Mouse (Mus musculus): ENCODE data around the gene 1700034J05Rik.

DNA sequence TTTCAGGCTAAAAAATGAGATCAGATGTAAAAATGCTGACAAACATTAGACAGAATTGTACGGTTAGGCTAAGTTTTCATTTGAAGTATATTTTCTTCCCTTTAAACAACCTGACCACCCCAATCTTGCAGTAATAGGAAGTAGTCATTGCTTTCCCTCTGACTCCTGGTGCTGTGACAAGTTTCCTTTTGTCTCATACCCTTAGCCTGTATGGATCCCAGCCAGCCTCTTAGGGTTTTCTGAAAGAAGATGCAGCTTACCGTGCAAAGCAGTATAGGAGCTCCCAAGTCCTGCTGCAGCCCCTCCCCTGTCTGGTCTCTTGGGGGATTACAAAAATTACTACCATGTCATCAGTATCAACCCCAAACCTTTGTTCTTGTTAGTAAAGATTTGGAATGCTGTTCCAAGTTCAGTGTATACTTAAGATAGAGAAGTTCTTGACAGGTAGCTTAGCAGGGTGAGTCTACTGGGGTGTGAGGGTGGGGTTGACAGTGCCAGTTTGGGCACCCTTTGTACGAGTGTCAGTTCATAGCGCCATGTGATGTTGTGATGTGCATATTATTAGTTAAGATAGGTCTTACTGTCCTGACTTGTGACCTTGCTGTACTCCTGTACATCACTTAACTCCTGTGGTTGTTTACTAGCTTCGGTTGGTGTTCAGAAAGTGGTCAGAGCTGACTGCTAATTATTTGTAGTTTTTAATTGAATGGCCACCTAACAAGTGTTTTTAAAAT lies 47.0 kb downstream of the 1700034J05Rik start:
- TF ChIP-seq GATA1 (IDR thresholded peaks at IDR 0.05; ENCODE audit: borderline replicate concordance, low read length), result no peak
- no peak for TF ChIP-seq FLI1 (IDR thresholded peaks at IDR 0.05; ENCODE audit: low read length)

Data from megakaryocyte, embryonic 14.5 days (primary cell).